Comparison of ENCODE assay signal across 9 mouse cellular contexts in genomic region chr11:100362979-100363562, GRCm38 (mm10). TPM values are rescaled to one million over a fixed set of nuclear protein-coding genes. Genes with fewer than 3 reads are reported as not detected.
A peak's percentile ranks its signal among the peaks of the same experiment; 100 is the strongest.
DNase-seq lines count a peak whose midpoint lies in the region; ATAC-seq and TF ChIP-seq lines count a peak whose summit lies in the region.
"Had no signal": no experiment of that assay in that cellular context is flagged by ENCODE, and none has a peak within 500 bp of the region (broad histone marks: within the 10 kb centered on the region; RNA-seq: fewer than 3 reads in every experiment).

No protein-coding gene starts in this region.

- TF ChIP-seq POLR2A in kidney, adult 2 months (IDR thresholded peaks at IDR 0.05; ENCODE audit: low read depth, low read length): no peak
- no peak for TF ChIP-seq POLR2A in limb, embryonic 14.5 days (IDR thresholded peaks at IDR 0.05; ENCODE audit: borderline replicate concordance, extremely low read depth, insufficient read depth, insufficient read length)
- no peak for TF ChIP-seq POLR2A in testis, adult 2 months (IDR thresholded peaks at IDR 0.05; ENCODE audit: control insufficient read depth, low read depth, low read length)

- H3K4me3 ChIP-seq in kidney, adult 2 months (ENCODE audit: insufficient read depth, low read depth, low read length): no peak overlapping the region
- no peak overlapping the region for H3K4me3 ChIP-seq in limb, embryonic 14.5 days (replicated peaks; ENCODE audit: low read length)
- H3K4me3 ChIP-seq in testis, adult 2 months (ENCODE audit: control insufficient read depth, low read depth, low read length): peak overlapping the region; percentile 33
- H3K4me3 ChIP-seq: megakaryocyte, embryonic 14.5 days had no signal

- 12% methylated on average over 12 of the region's 12 CpGs for WGBS in kidney, adult 2 months
- WGBS in limb, embryonic 14.5 days: 15% methylated on average over 12 of the region's 12 CpGs

- H3K9ac ChIP-seq in limb, embryonic 14.5 days (ENCODE audit: low read depth, low read length, severe bottlenecking): no peak overlapping the region

- peak; percentile 86 for TF ChIP-seq CTCF in kidney, adult 2 months (conservative IDR thresholded peaks at IDR 0.05; ENCODE audit: insufficient read depth, insufficient read length, low read depth, low read length)
- TF ChIP-seq CTCF in testis, adult 2 months (IDR thresholded peaks at IDR 0.05; ENCODE audit: control insufficient read depth, insufficient read depth, insufficient replicate concordance, low read depth, low read length): peak; percentile 72; the same call in 1 of the 2 replicates

- H3K9me3 ChIP-seq in limb, embryonic 14.5 days (ENCODE audit: control insufficient read depth, low read length): no peaks in the 10 kb centered on the region
- H3K9me3 ChIP-seq: megakaryocyte, embryonic 14.5 days had no signal

- no peaks in the 10 kb centered on the region for H3K36me3 ChIP-seq in kidney, adult 2 months (ENCODE audit: control insufficient read depth, insufficient read depth, low read length)
- no peaks in the 10 kb centered on the region for H3K36me3 ChIP-seq in limb, embryonic 14.5 days (ENCODE audit: control insufficient read depth, insufficient read depth, low read length)
- no peaks in the 10 kb centered on the region for H3K36me3 ChIP-seq in testis, adult 2 months (ENCODE audit: control insufficient read depth, insufficient read depth, low read length)

- peak; percentile 48; the same call in 1 of the 2 replicates for ATAC-seq in limb, embryonic 14.5 days (ENCODE audit: low FRiP score, low read depth)

- no peak overlapping the region for H3K27ac ChIP-seq in kidney, adult 2 months (ENCODE audit: insufficient read depth, low read depth, low read length)
- no peak overlapping the region for H3K27ac ChIP-seq in limb, embryonic 14.5 days (replicated peaks; ENCODE audit: low read depth, low read length)
- no peak overlapping the region for H3K27ac ChIP-seq in testis, adult 2 months (ENCODE audit: control insufficient read depth, insufficient read depth, low read depth, low read length)

- DNase-seq in urinary bladder, adult 18-20 months (ENCODE audit: low spot score in 2 of 2): peak; percentile 43 to 53
- DNase-seq in urinary bladder, adult 2 months (ENCODE audit: low spot score): no peak
- DNase-seq in cerebellum, postnatal 10 days: peak; percentile 87 to 89
- DNase-seq in frontal cortex, postnatal 36 days (ENCODE audit: low spot score in 2 of 2): peak; percentile 55 to 69
- DNase-seq in kidney, adult 2 months: peak; percentile 81
- peak; percentile 56 for DNase-seq in limb, embryonic 14.5 days (ENCODE audit: low spot score)
- DNase-seq in naive thymus-derived CD4-positive, alpha-beta T cell, adult 2 months (ENCODE audit: low read depth): peak; percentile 80

- H3K4me1 ChIP-seq in kidney, adult 2 months (ENCODE audit: control insufficient read depth, insufficient read depth, low read length): no peaks in the 10 kb centered on the region
- no peaks in the 10 kb centered on the region for H3K4me1 ChIP-seq in limb, embryonic 14.5 days (ENCODE audit: control insufficient read depth, insufficient read depth, low read length)
- peaks cover 10% of the 10 kb centered on the region for H3K4me1 ChIP-seq in testis, adult 2 months (ENCODE audit: control insufficient read depth, insufficient read depth, low read length)

- H3K27me3 ChIP-seq in kidney, adult 2 months (replicated peaks; ENCODE audit: control insufficient read depth, insufficient read depth, low read length): no peaks in the 10 kb centered on the region
- H3K27me3 ChIP-seq in limb, embryonic 14.5 days (ENCODE audit: control insufficient read depth, insufficient read depth, low read length): peaks cover 6% of the 10 kb centered on the region; the same call in 1 of the 2 replicates
- H3K27me3 ChIP-seq in testis, adult 2 months (ENCODE audit: control insufficient read depth, insufficient read depth, low read length): no peaks in the 10 kb centered on the region

- H3K4me2 ChIP-seq in limb, embryonic 14.5 days (replicated peaks; ENCODE audit: low read depth, low read length, severe bottlenecking): no peak overlapping the region

RNA-seq across cellular contexts. Expression of gene Hap1, which starts 7.1 kb away (rescaled TPM):
- 3.6 and 4.3 TPM in 2 replicates for polyA plus RNA-seq in urinary bladder, adult 2 months (2012; rRNA removed)
- polyA plus RNA-seq in kidney, adult 2 months (2012; rRNA removed): 3.0 and 3.6 TPM in 2 replicates
- 3.8 and 4.4 TPM in 2 replicates for polyA plus RNA-seq in limb, embryonic 14.5 days (2012; rRNA removed)
- polyA plus RNA-seq in limb, embryonic 14.5 days (2014; fragmentation: Nextera tagmentation; extraction: Ambion mirVana): 1.4 and 1.6 TPM in 2 replicates
- 35.2 and 41.9 TPM in 2 replicates for polyA plus RNA-seq in testis, adult 2 months (2012; rRNA removed)

RNA-seq across cellular contexts. Expression of gene Gast, which starts 28.9 kb away (rescaled TPM):
- not detected in 2 replicates for polyA plus RNA-seq in urinary bladder, adult 2 months (2012; rRNA removed)
- not detected in 2 replicates for polyA plus RNA-seq in kidney, adult 2 months (2012; rRNA removed)
- polyA plus RNA-seq in limb, embryonic 14.5 days (2012; rRNA removed): 0.36 and 0.74 TPM in 2 replicates
- 0.47 and 0.50 TPM in 2 replicates for polyA plus RNA-seq in limb, embryonic 14.5 days (2014; fragmentation: Nextera tagmentation; extraction: Ambion mirVana)
- polyA plus RNA-seq in testis, adult 2 months (2012; rRNA removed): 0.43 TPM in 1 of 2 replicates, not detected in the other

RNA-seq across cellular contexts. Expression of gene Jup, which starts 34.5 kb away (rescaled TPM):
- 92.4 and 119 TPM in 2 replicates for polyA plus RNA-seq in urinary bladder, adult 2 months (2012; rRNA removed)
- 220 and 229 TPM in 2 replicates for polyA plus RNA-seq in kidney, adult 2 months (2012; rRNA removed)
- 111 and 123 TPM in 2 replicates for polyA plus RNA-seq in limb, embryonic 14.5 days (2012; rRNA removed)
- polyA plus RNA-seq in limb, embryonic 14.5 days (2014; fragmentation: Nextera tagmentation; extraction: Ambion mirVana): 145 and 159 TPM in 2 replicates
- 103 TPM in 2 replicates for polyA plus RNA-seq in testis, adult 2 months (2012; rRNA removed)

RNA-seq across cellular contexts. Expression of gene Eif1, which starts 43.4 kb away (rescaled TPM):
- polyA plus RNA-seq in urinary bladder, adult 2 months (2012; rRNA removed): 510 and 627 TPM in 2 replicates
- 116 and 173 TPM in 2 replicates for polyA plus RNA-seq in kidney, adult 2 months (2012; rRNA removed)
- polyA plus RNA-seq in limb, embryonic 14.5 days (2012; rRNA removed): 229 and 342 TPM in 2 replicates
- 1,852 and 1,886 TPM in 2 replicates for polyA plus RNA-seq in limb, embryonic 14.5 days (2014; fragmentation: Nextera tagmentation; extraction: Ambion mirVana)
- polyA plus RNA-seq in testis, adult 2 months (2012; rRNA removed): 260 and 396 TPM in 2 replicates

RNA-seq across cellular contexts. Expression of gene P3h4, which starts 51.6 kb away (rescaled TPM):
- polyA plus RNA-seq in urinary bladder, adult 2 months (2012; rRNA removed): 53.4 and 56.2 TPM in 2 replicates
- polyA plus RNA-seq in kidney, adult 2 months (2012; rRNA removed): 11.9 and 13.9 TPM in 2 replicates
- polyA plus RNA-seq in limb, embryonic 14.5 days (2012; rRNA removed): 120 and 160 TPM in 2 replicates
- 92.1 and 95.2 TPM in 2 replicates for polyA plus RNA-seq in limb, embryonic 14.5 days (2014; fragmentation: Nextera tagmentation; extraction: Ambion mirVana)
- polyA plus RNA-seq in testis, adult 2 months (2012; rRNA removed): 8.5 and 9.0 TPM in 2 replicates
